Mouse (Mus musculus) B cell, adult 2 months (primary cell): Measurements from ENCODE around the gene Rasef.
"Not testable (repeated sequence)": the region's sequence is repeated elsewhere in the genome, so short reads cannot be mapped to it uniquely, and the experiment has no call there.

Source experiments
- DNase-seq, 2 experiments: peaks; one replicate each; pipeline ENCODE4 v3.0.0; 2022

The Rasef gene

GRCm38 (mm10) chr4:73790260-73791185, at the start of gene Rasef:
Gene Rasef (minus strand): TSS chr4:73790994.
- no peak for DNase-seq

- DNase-seq: no peak
These were observed 35.8 kb upstream of the Rasef start for GRCm38 (mm10) chr4:73826587-73826986.

GRCm38 (mm10) chr4:73791186-73791540, 369 bp upstream of the Rasef start:
- no peak for DNase-seq

DNA sequence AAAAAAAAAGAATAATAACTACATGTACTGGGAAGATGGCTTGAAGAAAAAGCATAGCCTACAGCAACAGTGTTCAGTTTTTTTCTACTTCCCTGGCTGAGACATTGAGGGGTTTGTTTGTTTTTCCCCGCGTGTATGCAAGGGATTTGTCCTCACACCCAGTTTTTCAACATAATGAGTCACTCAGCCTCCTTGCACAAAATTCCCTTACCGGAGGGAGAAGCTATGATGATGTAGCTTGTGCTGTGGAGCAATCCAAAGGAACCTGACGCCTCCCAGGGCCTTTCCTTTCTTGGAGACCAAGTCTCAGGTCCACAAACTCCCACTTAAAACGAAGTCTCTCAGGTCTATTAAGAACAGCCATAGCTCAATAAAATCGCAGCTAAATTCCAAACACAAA, 1.3 kb downstream of the Rasef start:
- no peak for DNase-seq

DNA sequence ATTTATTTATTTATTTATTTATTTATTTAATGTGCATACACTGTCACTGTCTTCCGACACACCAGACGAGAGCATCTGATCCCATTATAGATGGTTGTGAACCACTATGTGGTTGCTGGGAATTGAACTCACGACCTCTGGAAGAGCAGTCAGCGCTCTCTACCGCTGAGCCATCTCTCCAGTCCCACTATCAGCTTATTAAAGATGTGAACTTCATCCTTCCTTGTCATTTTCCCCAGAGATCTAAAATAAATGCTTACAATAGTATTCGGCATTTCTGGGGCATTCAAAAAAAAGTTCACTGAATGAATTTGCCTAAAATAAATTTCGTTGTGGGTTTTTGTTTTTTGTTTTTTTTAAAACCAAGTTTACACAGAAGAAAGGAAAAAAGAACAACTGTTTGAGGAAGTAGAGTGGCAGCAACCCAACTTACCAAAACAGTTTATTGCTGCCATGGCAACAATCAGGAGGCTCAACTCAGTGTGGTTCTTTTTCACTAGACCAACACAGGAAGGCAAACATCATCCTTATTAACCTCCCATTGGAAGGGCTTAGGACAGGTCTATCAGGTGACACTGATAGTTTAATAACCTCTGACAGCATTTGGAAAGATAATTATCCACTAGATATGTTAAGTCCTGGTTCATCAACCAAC, 2.6 kb downstream of the Rasef start:
- no peak for DNase-seq

DNA sequence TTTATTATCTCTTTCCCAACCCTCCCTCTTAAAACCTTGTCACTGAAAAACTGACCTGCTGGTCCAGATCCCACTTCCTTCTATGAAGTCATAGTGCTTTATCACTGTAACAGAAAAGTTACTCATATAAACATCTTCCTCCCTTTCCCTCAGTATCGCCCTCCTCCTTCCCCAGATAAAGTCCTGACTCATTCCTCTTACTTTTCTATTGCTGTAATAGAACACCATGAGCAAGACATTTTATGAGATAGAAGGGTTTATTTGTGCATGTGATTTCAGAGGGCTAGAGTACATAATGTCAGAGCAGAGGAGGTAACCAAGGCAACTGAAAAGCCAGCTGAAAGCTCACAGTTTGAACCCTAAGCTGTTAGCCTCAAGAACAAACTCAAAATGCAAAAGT, 6.6 kb downstream of the Rasef start:
- no peak for DNase-seq

- no peak for DNase-seq
These were observed 9.7 kb downstream of the Rasef start for GRCm38 (mm10) chr4:73781061-73781460.

DNA sequence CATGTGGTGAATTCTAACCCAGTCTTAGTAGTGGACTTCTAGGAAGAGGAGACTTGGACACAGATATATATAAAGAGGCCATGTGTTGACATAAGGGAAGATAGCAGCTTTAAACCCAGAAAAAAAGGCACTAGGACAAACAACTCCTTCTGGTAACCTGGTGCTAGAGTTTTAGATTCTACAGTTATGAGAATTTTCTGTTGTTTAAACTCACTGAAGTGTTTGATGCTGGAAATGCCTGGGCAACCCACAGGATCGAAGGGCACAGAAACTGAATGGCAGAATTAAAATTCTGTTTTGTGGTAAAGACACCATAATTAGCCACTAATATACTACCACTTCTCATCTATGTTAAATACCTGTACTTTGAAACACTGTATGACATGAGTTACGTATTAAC, 15.5 kb downstream of the Rasef start:
- no peak for DNase-seq

GRCm38 (mm10) chr4:73773831-73774810, 16.7 kb downstream of the Rasef start:
- no peak for DNase-seq

- no peak for DNase-seq
These were observed 18.8 kb downstream of the Rasef start for GRCm38 (mm10) chr4:73772028-73772427.

- DNase-seq: no peak
These were observed 20.2 kb downstream of the Rasef start for GRCm38 (mm10) chr4:73770592-73770991.

GRCm38 (mm10) chr4:73768156-73768555, 22.6 kb downstream of the Rasef start:
- DNase-seq: no peak

GRCm38 (mm10) chr4:73748219-73748618, 42.6 kb downstream of the Rasef start:
- no peak for DNase-seq

GRCm38 (mm10) chr4:73739439-73739838, 51.4 kb downstream of the Rasef start:
- DNase-seq: no peak

DNA sequence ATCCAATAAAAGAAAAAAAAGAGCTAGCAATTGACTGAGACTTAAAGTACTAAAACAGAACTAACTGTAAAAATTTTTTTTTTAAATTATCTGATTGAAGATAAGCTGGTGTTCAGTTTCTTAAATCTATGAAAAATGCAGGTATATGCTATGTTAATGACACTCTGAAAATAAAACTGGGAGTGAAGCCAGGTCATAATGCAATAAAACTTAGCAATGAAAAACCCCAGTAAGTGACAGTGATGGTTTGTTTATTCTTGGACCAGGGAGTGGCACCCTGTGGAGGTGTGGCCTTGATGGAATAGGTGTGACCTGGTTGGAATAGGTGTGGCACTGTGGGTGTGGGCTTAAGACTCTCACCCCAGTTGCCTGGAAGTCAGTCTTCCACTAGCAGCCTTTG, 71.0 kb downstream of the Rasef start:
- DNase-seq: no peak

GRCm38 (mm10) chr4:73718761-73719160, 72.0 kb downstream of the Rasef start:
- DNase-seq: no peak

DNA sequence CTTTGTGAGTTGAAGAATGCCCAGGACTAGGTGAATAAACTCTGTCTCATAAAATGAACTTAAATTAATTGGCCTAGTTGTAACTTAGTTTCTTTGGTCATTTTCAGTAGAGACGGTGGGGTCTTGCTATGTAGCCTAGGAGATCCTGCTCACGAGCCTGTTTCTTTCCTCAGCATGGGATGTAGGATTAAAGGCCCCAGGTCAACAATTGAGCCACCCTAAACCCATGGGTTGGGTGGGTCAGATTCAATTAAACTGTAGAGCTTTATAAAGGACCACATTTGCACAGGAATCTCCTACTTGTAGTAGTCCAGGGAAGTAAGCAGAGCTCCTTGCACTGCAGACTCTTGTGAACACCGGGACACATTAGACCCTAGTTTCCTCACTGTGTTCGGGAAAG, 107.6 kb downstream of the Rasef start, which contains the start of gene Gm428:
TSS of gene Gm428 (plus strand) at position 301 of the 400 bp plus-strand sequence.
- not testable (repeated sequence) for DNase-seq

- not testable (repeated sequence) for DNase-seq
These were observed 122.7 kb downstream of the Rasef start, which contains the start of gene Gm11239 for GRCm38 (mm10) chr4:73668054-73668453. Gene Gm11239 (plus strand): TSS chr4:73668354.
